Mouse (Mus musculus): ENCODE data around the gene Slc35a3. TPM values are rescaled to one million over a fixed set of nuclear protein-coding genes. Genes with fewer than 3 reads are reported as not detected.

Gene Slc35a3
- polyA plus RNA-seq, 1 experiment = 20.1 TPM

- peak overlapping the region; percentile 96 for H3K4me3 ChIP-seq (ENCODE audit: control insufficient read depth, low read depth, low read length)
- peaks cover 5% of the 10 kb centered on the region for H3K4me1 ChIP-seq (ENCODE audit: control insufficient read depth, insufficient read depth, low read length)
- H3K27ac ChIP-seq (ENCODE audit: control insufficient read depth, insufficient read depth, low read depth, low read length) = peak overlapping the region; percentile 50
- TF ChIP-seq CTCF (IDR thresholded peaks at IDR 0.05; ENCODE audit: control insufficient read depth, insufficient read depth, insufficient replicate concordance, low read depth, low read length) (no peak), POLR2A (IDR thresholded peaks at IDR 0.05; ENCODE audit: control insufficient read depth, low read depth, low read length) (peak; percentile 60; the same call in 1 of the 2 replicates)
- no peaks in the 10 kb centered on the region for H3K27me3 ChIP-seq (ENCODE audit: control insufficient read depth, insufficient read depth, low read length)
- H3K36me3 ChIP-seq (ENCODE audit: control insufficient read depth, insufficient read depth, low read length) = no peaks in the 10 kb centered on the region
Measured at GRCm38 (mm10) chr3:116711624-116712435, 801 bp downstream of the Slc35a3 start.

GRCm38 (mm10) chr3:116710941-116711340 lies 1.7 kb downstream of the Slc35a3 start:
- no peaks in the 10 kb centered on the region for H3K27me3 ChIP-seq (ENCODE audit: control insufficient read depth, insufficient read depth, low read length)

GRCm38 (mm10) chr3:116705637-116706204 lies 6.9 kb downstream of the Slc35a3 start:
- Histone ChIP-seq H3K27me3 (ENCODE audit: control insufficient read depth, insufficient read depth, low read length) (no peaks in the 10 kb centered on the region), H3K4me1 (ENCODE audit: control insufficient read depth, insufficient read depth, low read length) (no peaks in the 10 kb centered on the region; the same call in 1 of the 2 replicates)
- no peak for TF ChIP-seq POLR2A (IDR thresholded peaks at IDR 0.05; ENCODE audit: control insufficient read depth, low read depth, low read length)
- TF ChIP-seq CTCF (IDR thresholded peaks at IDR 0.05; ENCODE audit: control insufficient read depth, insufficient read depth, insufficient replicate concordance, low read depth, low read length) = no peak

More at GRCm38 (mm10) chr3:116710941-116711340, 1.7 kb downstream of the Slc35a3 start:
- TF ChIP-seq POLR2A (IDR thresholded peaks at IDR 0.05; ENCODE audit: control insufficient read depth, low read depth, low read length) (no peak), CTCF (IDR thresholded peaks at IDR 0.05; ENCODE audit: control insufficient read depth, insufficient read depth, insufficient replicate concordance, low read depth, low read length) (no peak)
- Histone ChIP-seq H3K36me3 (ENCODE audit: control insufficient read depth, insufficient read depth, low read length) (no peaks in the 10 kb centered on the region), H3K4me3 (ENCODE audit: control insufficient read depth, low read depth, low read length) (peak overlapping the region; percentile 66), H3K4me1 (ENCODE audit: control insufficient read depth, insufficient read depth, low read length) (peaks cover 5% of the 10 kb centered on the region), H3K27ac (ENCODE audit: control insufficient read depth, insufficient read depth, low read depth, low read length) (no peak overlapping the region)

GRCm38 (mm10) chr3:116703835-116704234 lies 8.8 kb downstream of the Slc35a3 start:
- TF ChIP-seq POLR2A (IDR thresholded peaks at IDR 0.05; ENCODE audit: control insufficient read depth, low read depth, low read length) (no peak), CTCF (IDR thresholded peaks at IDR 0.05; ENCODE audit: control insufficient read depth, insufficient read depth, insufficient replicate concordance, low read depth, low read length) (no peak)
- H3K4me1 ChIP-seq (ENCODE audit: control insufficient read depth, insufficient read depth, low read length) = no peaks in the 10 kb centered on the region
- no peak overlapping the region for H3K27ac ChIP-seq (ENCODE audit: control insufficient read depth, insufficient read depth, low read depth, low read length)
- no peak overlapping the region for H3K4me3 ChIP-seq (ENCODE audit: control insufficient read depth, low read depth, low read length)
- no peaks in the 10 kb centered on the region for H3K27me3 ChIP-seq (ENCODE audit: control insufficient read depth, insufficient read depth, low read length)
- H3K36me3 ChIP-seq (ENCODE audit: control insufficient read depth, insufficient read depth, low read length) = no peaks in the 10 kb centered on the region

More at GRCm38 (mm10) chr3:116705637-116706204, 6.9 kb downstream of the Slc35a3 start:
- Histone ChIP-seq H3K27ac (ENCODE audit: control insufficient read depth, insufficient read depth, low read depth, low read length) (no peak overlapping the region), H3K36me3 (ENCODE audit: control insufficient read depth, insufficient read depth, low read length) (no peaks in the 10 kb centered on the region), H3K4me3 (ENCODE audit: control insufficient read depth, low read depth, low read length) (no peak overlapping the region)

GRCm38 (mm10) chr3:116702647-116703272 lies 9.9 kb downstream of the Slc35a3 start:
- H3K36me3 ChIP-seq (ENCODE audit: control insufficient read depth, insufficient read depth, low read length) = no peaks in the 10 kb centered on the region
- H3K27ac ChIP-seq (ENCODE audit: control insufficient read depth, insufficient read depth, low read depth, low read length) = no peak overlapping the region
- TF ChIP-seq POLR2A (IDR thresholded peaks at IDR 0.05; ENCODE audit: control insufficient read depth, low read depth, low read length) = no peak
- TF ChIP-seq CTCF (IDR thresholded peaks at IDR 0.05; ENCODE audit: control insufficient read depth, insufficient read depth, insufficient replicate concordance, low read depth, low read length) = no peak

GRCm38 (mm10) chr3:116701601-116702000 lies 11.0 kb downstream of the Slc35a3 start:
- H3K4me3 ChIP-seq (ENCODE audit: control insufficient read depth, low read depth, low read length) = no peak overlapping the region
- no peak overlapping the region for H3K27ac ChIP-seq (ENCODE audit: control insufficient read depth, insufficient read depth, low read depth, low read length)
- H3K36me3 ChIP-seq (ENCODE audit: control insufficient read depth, insufficient read depth, low read length) = no peaks in the 10 kb centered on the region
- no peaks in the 10 kb centered on the region for H3K27me3 ChIP-seq (ENCODE audit: control insufficient read depth, insufficient read depth, low read length)
- no peak for TF ChIP-seq CTCF (IDR thresholded peaks at IDR 0.05; ENCODE audit: control insufficient read depth, insufficient read depth, insufficient replicate concordance, low read depth, low read length)
- TF ChIP-seq POLR2A (IDR thresholded peaks at IDR 0.05; ENCODE audit: control insufficient read depth, low read depth, low read length) = no peak
- H3K4me1 ChIP-seq (ENCODE audit: control insufficient read depth, insufficient read depth, low read length) = no peaks in the 10 kb centered on the region

More at GRCm38 (mm10) chr3:116702647-116703272, 9.9 kb downstream of the Slc35a3 start:
- H3K4me3 ChIP-seq (ENCODE audit: control insufficient read depth, low read depth, low read length) = no peak overlapping the region
- H3K4me1 ChIP-seq (ENCODE audit: control insufficient read depth, insufficient read depth, low read length) = no peaks in the 10 kb centered on the region
- H3K27me3 ChIP-seq (ENCODE audit: control insufficient read depth, insufficient read depth, low read length) = no peaks in the 10 kb centered on the region

GRCm38 (mm10) chr3:116698786-116699185 lies 13.8 kb downstream of the Slc35a3 start:
- Histone ChIP-seq H3K27me3 (ENCODE audit: control insufficient read depth, insufficient read depth, low read length) (no peaks in the 10 kb centered on the region), H3K4me3 (ENCODE audit: control insufficient read depth, low read depth, low read length) (no peak overlapping the region), H3K27ac (ENCODE audit: control insufficient read depth, insufficient read depth, low read depth, low read length) (no peak overlapping the region), H3K4me1 (ENCODE audit: control insufficient read depth, insufficient read depth, low read length) (no peaks in the 10 kb centered on the region), H3K36me3 (ENCODE audit: control insufficient read depth, insufficient read depth, low read length) (no peaks in the 10 kb centered on the region)
- TF ChIP-seq POLR2A (IDR thresholded peaks at IDR 0.05; ENCODE audit: control insufficient read depth, low read depth, low read length) (no peak), CTCF (IDR thresholded peaks at IDR 0.05; ENCODE audit: control insufficient read depth, insufficient read depth, insufficient replicate concordance, low read depth, low read length) (no peak)

All from testis, adult 2 months (tissue).